Mouse (Mus musculus) bone marrow, adult 2 months (tissue): Measurements from ENCODE around the gene Lrrc29.

Experiments used
- CTCF ChIP-seq: fragments of 200-500 bp; IDR thresholded peaks from 2 replicates; pipeline ENCODE4 v1.5.1; 2011; ENCODE audit warnings: low read length, control low read depth; ENCODE audit not compliant: control insufficient read depth, insufficient read depth
- POLR2A ChIP-seq: fragments of 200-500 bp; IDR thresholded peaks from 2 replicates; pipeline ENCODE4 v1.6.1; 2011; ENCODE audit warnings: low read depth, mild to moderate bottlenecking, control low read depth, low read length, borderline replicate concordance; ENCODE audit not compliant: control insufficient read depth

DNA sequence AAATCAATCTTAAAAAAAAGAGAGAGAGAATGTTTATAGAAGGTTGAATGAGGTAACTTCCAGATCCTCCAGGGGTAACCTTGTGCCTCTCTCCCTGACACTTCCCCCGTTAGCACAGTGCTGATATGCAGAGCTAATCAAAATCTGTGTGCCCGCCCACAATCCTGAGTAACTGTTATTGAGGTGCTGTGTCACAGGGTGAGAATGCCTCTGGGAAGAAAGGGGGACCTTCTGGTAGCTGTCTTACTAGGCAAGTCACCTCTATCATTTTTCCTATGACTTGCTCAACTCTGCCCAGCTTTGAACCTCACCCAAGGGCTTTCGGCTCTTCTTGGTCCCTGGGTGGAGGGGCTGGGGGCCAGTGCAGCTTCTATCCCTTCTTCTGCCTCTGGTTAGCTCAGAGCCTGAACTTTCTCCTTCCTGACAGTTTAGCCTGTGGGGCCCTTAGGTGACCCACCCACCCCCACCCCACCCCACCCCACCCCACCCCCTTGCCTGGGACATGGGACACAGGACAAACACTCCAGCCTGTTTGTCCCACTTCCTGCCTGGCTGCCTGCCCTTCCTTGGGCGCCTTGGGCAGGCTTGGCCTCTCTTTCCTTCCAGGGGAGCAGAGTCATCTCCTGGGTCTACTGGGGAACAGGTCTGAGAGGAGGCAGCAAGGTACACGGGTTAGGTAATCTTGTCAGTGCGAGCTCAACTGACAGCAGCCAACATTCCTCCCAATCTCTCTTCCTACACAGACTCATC, 14.0 kb upstream of the Lrrc29 start:
- TF ChIP-seq CTCF (no peak), POLR2A (no peak)
